Mouse (Mus musculus) urinary bladder, postnatal 36 days (tissue): ENCODE results near the gene Necap1.

Source experiments
- DNase-seq, 2 experiments: peaks; one replicate each; pipeline ENCODE4 v3.0.0; 2022; ENCODE audit warnings: low spot score in 2 of 2, mixed read lengths in 1 of 2

Necap1 gene

DNA sequence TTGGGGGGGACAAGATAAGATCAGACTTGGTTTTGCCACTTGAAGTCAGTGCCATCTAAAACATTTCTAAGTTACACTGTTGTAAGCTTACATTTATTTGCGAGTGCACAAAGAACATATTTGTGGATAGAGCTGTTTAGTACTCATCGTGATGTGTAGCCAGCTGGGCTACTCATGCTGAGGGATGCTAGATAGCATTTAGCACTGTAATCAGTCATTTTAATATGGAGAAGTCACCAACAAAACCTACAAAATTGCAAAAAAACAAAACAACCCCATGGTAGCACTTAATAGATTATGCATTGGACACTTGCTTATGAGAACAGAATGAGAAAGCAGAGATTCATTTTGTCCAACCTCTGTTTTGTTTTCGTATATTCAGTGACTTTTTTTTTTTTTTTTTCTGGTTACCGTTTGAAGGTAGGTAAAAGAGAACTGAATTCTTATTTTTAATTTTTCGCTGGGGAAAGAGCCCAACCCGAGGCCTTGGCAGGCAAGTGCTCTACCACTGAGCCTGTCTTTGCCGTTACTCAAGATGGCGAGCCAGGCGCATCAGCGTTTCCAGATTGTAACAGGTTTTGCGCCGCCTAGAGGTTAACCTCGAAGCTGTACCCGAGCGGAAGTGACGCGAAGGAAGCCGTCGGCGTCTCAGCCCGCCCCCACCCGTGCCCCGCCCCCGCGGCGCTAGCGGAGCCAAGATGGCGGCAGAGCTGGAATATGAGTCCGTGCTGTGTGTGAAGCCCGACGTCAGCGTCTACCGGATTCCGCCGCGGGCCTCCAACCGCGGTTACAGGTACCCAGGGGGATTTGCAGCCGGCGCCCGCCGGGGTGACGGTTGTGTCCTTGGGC, at the start of gene Necap1:
Gene Necap1 (plus strand): TSS at position 604 of the 849 bp plus-strand sequence.
- peak; percentile 95 to 96 for DNase-seq

DNA sequence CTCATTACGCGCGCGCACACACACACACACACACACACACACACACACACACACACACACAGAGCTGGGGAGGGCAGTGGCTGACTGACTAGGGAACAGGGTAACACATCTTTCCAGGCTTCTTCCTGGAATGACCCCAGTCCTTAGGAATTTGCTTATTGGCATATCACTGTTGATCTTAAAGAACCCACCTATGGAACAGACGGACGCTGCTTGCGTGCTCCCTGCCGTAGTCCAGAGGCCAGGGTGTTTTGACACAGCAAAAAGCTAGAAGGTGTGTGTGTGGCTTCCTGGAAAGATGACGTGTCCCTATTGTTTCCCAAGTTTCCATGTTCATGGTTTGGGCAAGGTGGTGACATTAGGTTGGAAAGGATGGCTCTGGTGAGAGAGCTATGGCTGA, 49.1 kb upstream of the Necap1 start:
- no peak for DNase-seq

DNA sequence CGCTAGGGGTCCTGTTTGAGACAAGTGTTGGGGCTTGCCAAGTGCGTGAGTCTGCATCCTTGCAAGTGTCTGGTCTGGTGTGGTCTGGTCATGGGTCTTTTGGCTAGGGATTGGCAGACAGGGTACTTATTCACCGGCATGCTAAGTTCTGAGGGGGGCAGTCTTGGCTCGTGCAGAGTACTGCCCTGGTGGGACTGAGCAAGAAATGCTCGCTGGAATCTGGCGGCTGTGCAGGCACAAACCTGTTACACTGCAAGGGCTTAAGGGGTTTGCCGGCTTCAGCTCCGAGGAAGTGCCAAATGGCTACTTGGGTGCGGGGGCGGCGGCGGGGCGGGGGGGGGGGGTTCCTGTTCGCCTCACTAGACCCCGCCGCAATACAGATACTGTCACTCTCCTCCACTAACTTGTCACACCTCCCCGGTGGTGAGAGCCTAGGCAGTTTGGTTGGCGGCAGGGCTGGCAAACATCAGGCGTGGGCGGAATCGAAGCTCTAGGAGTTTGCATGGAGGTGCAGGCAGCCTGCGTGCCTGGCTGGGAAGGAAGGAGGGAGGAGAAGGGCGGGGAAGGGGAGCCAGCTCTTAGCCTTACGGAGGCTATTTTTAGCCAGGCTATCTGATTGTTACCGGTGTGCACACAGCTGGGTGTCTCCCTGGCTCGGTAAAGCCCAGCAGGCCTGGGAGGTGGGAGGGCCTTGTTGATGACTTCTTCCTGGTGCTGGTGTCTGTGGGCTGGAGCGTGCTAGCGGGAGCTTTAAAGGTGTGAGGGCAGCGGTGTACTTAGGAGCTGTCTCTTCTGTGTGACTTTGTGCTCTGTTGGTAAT, 48.1 kb upstream of the Necap1 start:
- peak; percentile 55 to 75 for DNase-seq

- DNase-seq: no peak
These were observed 46.2 kb upstream of the Necap1 start for GRCm38 (mm10) chr6:122828086-122828485.

- DNase-seq: no peak
These were observed 41.4 kb upstream of the Necap1 start for GRCm38 (mm10) chr6:122832880-122833279.

GRCm38 (mm10) chr6:122834365-122834764, 39.9 kb upstream of the Necap1 start:
- peak in 1 of 2 experiments; percentile 42 for DNase-seq

GRCm38 (mm10) chr6:122836974-122837373, 37.3 kb upstream of the Necap1 start:
- no peak for DNase-seq

DNA sequence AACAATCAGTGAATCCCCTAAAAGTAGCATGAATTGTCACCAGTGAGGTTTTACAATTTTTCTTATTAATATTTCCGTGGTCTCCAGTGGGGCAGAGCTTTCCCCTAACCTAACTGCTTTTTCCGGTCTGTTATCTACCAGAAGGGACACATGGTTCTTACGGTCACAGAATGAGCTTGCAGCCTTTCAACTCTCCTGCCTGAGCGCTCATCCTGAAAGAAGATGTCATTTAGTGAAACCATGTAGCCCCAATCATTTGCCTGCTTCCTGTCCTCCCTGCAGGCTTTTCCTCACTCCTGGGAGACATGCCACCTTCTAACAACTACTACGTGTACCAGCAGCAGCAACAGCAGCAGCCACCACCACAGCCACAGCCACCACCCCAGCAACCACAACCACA, 36.7 kb upstream of the Necap1 start:
- DNase-seq: no peak

DNA sequence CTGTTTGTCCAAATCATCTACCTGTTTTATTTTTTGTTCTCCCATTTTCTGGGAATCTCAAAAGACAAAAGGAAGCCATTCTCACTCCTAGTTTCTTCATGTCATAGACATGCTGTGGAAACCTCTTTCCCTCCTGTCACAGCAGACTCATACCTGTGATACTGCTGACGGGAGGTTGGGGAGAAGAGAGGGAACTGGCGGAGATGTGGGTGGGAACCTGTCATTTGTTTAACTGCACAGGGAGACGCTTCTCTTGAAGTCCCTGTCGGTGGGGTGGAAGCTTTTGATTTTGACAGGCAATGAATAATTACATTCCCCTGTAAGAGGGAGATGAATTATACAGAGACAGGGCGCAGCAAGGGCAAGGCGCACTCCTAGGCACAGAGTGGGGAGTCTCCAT, 30.5 kb upstream of the Necap1 start:
- no peak for DNase-seq

DNA sequence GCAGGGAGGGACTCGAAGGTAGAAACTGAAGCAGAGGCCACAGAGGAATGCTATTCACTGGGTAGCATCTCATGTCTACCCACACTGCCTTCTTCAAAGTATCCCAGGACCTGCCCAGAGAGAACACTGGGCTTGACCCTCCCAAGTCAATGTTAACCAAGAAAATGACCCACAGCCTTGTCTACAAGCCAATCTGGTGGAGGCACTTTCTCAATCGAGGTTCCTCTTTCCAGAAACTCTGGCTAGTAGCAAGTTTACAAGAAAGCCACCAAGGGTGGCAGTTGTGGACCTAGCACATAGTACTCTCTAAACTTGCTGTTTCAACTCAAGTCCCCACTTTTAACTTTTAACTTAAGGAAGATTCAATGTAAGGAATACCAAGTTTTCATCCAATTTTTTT, 21.6 kb upstream of the Necap1 start:
- no peak for DNase-seq

DNA sequence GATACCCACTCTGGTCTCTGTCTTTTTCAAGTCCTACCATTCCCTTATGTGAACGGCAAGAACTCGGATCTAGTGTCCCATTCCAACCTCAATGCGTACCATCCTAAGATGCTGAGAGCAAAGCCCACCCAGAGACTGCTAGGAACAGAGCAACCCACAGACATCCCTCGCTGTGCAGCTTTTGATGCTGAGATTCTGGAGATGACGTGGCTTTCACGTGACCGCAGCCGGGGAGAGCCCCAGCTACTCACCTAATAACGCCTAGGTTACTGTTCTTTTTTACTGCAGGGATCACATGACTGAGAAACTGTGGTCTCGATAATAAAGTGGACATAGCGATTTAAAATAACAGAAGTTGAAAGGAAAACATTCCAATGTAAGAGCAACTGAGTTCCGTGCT, 19.7 kb upstream of the Necap1 start:
- no peak for DNase-seq

- DNase-seq: peak in 1 of 2 experiments; percentile 17
These were observed 18.3 kb upstream of the Necap1 start, which contains the start of gene C3ar1 for GRCm38 (mm10) chr6:122855955-122856354. TSS of gene C3ar1 (minus strand) at chr6:122856161.

GRCm38 (mm10) chr6:122862434-122862833, 11.8 kb upstream of the Necap1 start:
- no peak for DNase-seq

- no peak for DNase-seq
These were observed 11.4 kb upstream of the Necap1 start for GRCm38 (mm10) chr6:122862871-122863270.

DNA sequence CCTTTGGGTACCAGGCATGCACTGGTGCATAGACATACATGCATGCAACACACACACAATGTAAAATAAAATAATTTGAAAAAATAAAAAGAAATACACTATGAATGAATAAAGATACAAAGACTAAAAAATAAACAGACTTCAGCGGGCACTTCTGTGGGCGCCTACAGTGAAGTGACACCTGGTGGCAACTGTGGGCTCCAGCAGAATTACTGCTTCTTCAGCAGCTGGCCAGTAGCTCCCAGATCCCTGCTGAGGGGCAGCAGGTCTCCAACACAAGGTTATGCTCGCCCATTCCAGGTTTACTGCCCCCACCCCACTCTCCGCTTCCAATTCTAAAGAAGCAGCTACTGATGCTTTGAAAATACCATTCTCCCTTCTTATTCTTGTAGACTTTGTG, 6.4 kb upstream of the Necap1 start:
- no peak for DNase-seq

GRCm38 (mm10) chr6:122869846-122870245, 4.4 kb upstream of the Necap1 start:
- DNase-seq: no peak

- DNase-seq: no peak
These were observed 1.5 kb upstream of the Necap1 start for GRCm38 (mm10) chr6:122872800-122873199.

DNA sequence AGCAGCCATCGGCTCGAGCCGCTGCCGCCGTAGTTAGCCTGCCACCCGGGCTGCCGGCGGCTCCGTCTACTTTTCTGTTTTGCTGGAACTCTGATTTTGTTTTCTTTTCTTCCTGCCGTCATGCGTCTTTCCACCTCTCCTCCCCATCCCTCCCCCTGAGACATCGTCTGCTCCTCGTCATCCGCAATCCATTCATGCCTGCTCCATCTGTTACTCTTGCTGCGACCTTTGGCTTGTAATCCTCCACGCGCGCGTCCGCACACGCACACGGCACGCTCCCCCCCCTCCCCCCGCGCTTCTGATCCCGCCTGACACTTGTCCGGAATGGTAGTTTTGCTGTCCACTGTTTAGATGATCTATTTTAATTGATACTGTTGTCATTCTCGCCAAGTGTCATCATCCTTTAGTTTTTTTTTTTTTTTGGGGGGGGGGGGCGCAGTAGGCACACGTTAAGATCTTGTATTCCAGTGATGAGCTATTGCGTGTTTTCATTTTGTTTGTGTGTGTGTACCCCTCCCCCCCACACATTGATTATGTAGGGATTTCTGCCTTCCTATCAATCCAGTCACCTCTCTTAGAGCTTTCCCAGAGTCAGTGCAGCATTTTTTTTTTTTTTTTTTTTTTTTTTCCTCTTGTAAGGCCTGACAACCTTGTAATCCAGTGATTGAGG, 581 bp downstream of the Necap1 start:
- DNase-seq: no peak

- DNase-seq: no peak
These were observed 5.0 kb downstream of the Necap1 start for GRCm38 (mm10) chr6:122879141-122879735.

DNA sequence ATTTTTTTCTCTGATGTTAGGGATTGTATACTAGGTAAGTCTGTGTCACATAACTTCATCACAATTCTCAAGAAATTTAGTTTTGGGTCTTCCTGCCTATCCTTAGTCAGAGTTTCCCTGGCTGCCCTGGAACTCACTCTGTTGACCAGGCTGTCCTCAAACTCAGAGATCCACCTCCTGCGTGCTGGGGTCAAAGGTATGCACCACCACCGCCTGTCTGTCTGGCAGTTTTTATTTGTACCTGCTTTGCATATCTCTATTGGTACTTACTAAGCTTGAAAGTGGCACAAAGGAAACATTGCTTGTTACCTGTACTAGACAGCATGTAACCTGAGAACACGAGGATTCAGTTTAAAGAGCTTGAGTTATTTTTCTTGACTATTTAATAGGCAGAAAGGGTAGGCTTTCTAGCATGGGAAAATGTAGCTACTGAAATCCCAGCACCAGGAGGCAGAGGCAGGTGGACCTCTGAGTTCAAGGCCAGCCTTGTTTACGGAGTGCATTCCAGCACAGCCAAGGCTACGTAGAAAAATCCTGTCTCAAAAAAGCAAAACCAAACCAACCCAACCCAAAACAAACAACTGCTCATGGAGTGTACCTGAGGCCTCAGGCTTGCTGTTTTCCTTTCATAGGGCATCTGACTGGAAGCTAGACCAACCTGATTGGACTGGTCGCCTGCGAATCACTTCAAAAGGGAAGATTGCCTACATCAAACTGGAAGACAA, 5.7 kb downstream of the Necap1 start:
- no peak for DNase-seq

- DNase-seq: no peak
These were observed 7.0 kb downstream of the Necap1 start for GRCm38 (mm10) chr6:122881287-122881686.
